Mouse (Mus musculus): ENCODE data around the gene Lnx1. TPM values are rescaled to one million over a fixed set of nuclear protein-coding genes. Genes with fewer than 3 reads are reported as not detected.
A peak's percentile ranks its signal among the peaks of the same experiment; 100 is the strongest.

Lnx1 gene
- total RNA-seq, 4 experiments from 2014 or later = 11.3 to 17.8 (median 13.3) TPM

GRCm38 (mm10) chr5:74699673-74700072, 3.0 kb downstream of the Lnx1 start:
- no peak for DNase-seq (ENCODE audit: low spot score)

- DNase-seq (ENCODE audit: low spot score) = no peak
These were observed 5.2 kb downstream of the Lnx1 start for GRCm38 (mm10) chr5:74697534-74697933.

GRCm38 (mm10) chr5:74694390-74694801, 8.3 kb downstream of the Lnx1 start:
- DNase-seq (ENCODE audit: low spot score) = no peak

GRCm38 (mm10) chr5:74693836-74694235, 8.9 kb downstream of the Lnx1 start:
- no peak for DNase-seq (ENCODE audit: low spot score)

GRCm38 (mm10) chr5:74692411-74693090, 10.2 kb downstream of the Lnx1 start:
- DNase-seq (ENCODE audit: low spot score) = no peak

GRCm38 (mm10) chr5:74688822-74689221, 13.9 kb downstream of the Lnx1 start:
- no peak for DNase-seq (ENCODE audit: low spot score)

- DNase-seq (ENCODE audit: low spot score) = no peak
These were observed 17.8 kb downstream of the Lnx1 start for GRCm38 (mm10) chr5:74684944-74685343.

- DNase-seq (ENCODE audit: low spot score) = no peak
These were observed 18.9 kb downstream of the Lnx1 start for GRCm38 (mm10) chr5:74683832-74684231.

GRCm38 (mm10) chr5:74682735-74683134, 20.0 kb downstream of the Lnx1 start:
- DNase-seq (ENCODE audit: low spot score) = no peak

GRCm38 (mm10) chr5:74679631-74680030, 23.1 kb downstream of the Lnx1 start:
- DNase-seq (ENCODE audit: low spot score) = peak; percentile 91

GRCm38 (mm10) chr5:74678693-74679092, 24.0 kb downstream of the Lnx1 start:
- no peak for DNase-seq (ENCODE audit: low spot score)

- DNase-seq (ENCODE audit: low spot score) = no peak
These were observed 25.0 kb downstream of the Lnx1 start for GRCm38 (mm10) chr5:74677399-74678338.

GRCm38 (mm10) chr5:74672556-74672955, 30.2 kb downstream of the Lnx1 start:
- DNase-seq (ENCODE audit: low spot score) = no peak

GRCm38 (mm10) chr5:74670877-74671276, 31.8 kb downstream of the Lnx1 start:
- DNase-seq (ENCODE audit: low spot score) = no peak

GRCm38 (mm10) chr5:74669925-74670324, 32.8 kb downstream of the Lnx1 start:
- DNase-seq (ENCODE audit: low spot score) = peak; percentile 53

- no peak for DNase-seq (ENCODE audit: low spot score)
These were observed 33.8 kb downstream of the Lnx1 start for GRCm38 (mm10) chr5:74668956-74669355.

- peak; percentile 41 for DNase-seq (ENCODE audit: low spot score)
These were observed 40.1 kb downstream of the Lnx1 start for GRCm38 (mm10) chr5:74662618-74663017.

- no peak for DNase-seq (ENCODE audit: low spot score)
These were observed 40.8 kb downstream of the Lnx1 start for GRCm38 (mm10) chr5:74661734-74662560.

GRCm38 (mm10) chr5:74659856-74660255, 42.9 kb downstream of the Lnx1 start:
- no peak for DNase-seq (ENCODE audit: low spot score)

GRCm38 (mm10) chr5:74659281-74659680, 43.4 kb downstream of the Lnx1 start:
- DNase-seq (ENCODE audit: low spot score) = no peak

- no peak for DNase-seq (ENCODE audit: low spot score)
These were observed 44.8 kb downstream of the Lnx1 start for GRCm38 (mm10) chr5:74657930-74658329.

- no peak for DNase-seq (ENCODE audit: low spot score)
These were observed 46.3 kb downstream of the Lnx1 start for GRCm38 (mm10) chr5:74656410-74656809.
